Mouse (Mus musculus) frontal cortex, adult 2 months (tissue): Measurements from ENCODE around the gene Tsks. TPM values are rescaled to one million over a fixed set of nuclear protein-coding genes. Genes with fewer than 3 reads are reported as not detected.

Source experiments
- DNase-seq, 2 experiments: peaks; one replicate each; pipeline ENCODE4 v3.0.0; 2022; ENCODE audit warnings: low spot score in 1 of 2; ENCODE audit errors: extremely low spot score in 1 of 2
- polyA plus RNA-seq: library from polyadenylated mRNA; depleted of rRNA; stranded (reverse); fragments of >200 nt; gene quantifications from 2 replicates; pipeline ENCODE4 v1.2.3, GENCODE M21; 2012; rRNA removed

The Tsks gene
- polyA plus RNA-seq, 1 experiment = 1.4 TPM

DNA sequence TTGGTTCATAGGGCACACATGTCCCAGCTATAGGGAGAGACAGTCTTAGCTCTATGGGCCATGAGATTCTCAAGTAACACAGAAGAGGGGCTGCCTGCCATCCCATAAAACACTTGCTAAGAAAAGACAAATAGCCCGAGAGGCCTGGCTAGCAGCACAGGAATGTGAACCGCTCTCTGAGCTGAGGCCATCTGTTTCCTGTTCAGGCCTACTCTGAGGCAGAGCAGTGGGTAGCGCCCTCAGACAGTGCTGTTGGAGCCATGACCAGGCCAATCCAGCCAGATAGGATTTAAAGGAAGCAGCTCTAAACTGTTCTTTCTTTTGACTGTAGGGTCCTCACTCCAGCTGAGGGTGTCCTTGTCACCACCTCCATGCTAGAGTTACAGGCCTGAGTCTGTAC lies 61.5 kb downstream of the Tsks start:
- no peak for DNase-seq

DNA sequence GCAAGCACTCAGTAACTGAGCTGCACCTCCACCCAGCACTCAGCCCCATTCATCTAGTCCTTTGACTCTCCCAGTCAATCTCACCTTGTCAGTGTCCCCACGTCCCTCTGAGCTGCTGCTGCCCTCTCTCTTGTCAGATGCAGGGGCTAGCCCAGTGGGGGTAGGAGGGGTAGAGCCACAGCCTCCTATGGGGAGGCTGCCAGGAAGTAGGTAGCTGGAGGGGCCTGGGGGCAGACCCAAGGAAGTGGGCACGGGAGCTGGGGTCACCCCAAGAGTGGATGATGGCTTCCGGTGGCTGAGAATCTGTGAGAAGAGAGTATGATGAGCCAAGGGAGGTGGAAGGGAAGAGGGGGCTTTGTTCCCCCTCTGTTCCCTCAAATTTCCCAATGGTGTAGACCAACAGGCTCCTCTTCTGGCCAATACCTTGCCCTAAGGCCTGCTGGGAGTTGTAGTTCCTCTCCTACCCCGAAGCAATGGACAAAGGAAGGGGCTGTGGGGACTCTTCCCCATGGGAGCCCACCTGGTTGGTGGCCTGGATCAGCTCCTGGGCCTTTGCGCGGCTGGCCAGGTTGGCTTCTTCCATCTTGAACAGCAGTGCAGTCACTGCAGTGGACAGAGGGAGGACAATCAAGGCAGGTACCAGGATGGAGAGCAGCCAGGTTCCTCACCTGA lies 62.5 kb downstream of the Tsks start:
- no peak for DNase-seq

DNA sequence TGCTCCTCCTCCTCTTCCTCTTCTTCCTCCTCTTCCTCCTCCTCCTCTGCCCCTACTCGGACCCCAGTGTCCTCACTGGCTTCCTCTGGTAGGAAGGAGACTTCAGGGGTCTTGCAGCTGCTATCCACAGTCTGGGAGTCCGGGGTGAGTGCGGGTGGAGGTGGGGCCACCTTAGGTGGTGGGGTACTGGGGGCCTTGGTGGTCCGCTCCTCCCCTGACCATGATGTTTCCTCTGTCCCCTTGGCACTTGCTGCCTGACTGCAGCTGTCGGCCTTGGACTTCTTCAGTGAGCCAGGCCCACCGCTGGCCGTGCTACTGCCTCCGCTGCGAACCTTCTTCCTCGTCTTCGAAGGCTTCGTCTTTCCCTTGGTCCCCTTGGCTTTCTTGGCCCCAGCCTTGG lies 63.5 kb downstream of the Tsks start:
- no peak for DNase-seq

DNA sequence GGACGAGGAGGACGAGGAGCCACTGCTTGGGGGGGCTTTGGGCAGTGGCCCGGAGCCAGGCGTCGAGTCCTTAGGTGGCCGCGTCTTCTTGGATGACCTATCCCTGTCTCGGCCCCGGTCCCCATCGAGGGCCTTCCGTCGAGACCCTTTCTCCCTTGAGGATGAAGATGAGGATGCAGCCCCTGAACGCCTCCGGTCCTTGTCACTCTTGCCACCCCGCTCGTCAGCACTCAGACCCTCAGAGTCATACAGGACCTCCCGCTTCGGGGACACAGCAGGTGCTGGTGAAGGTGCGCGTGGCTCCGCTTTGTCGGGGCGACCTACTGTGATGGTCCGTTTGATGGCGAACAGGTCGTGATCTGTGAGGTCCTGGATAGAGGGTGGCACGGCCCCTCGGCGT lies 64.1 kb downstream of the Tsks start:
- no peak for DNase-seq

Other genes with a start within 250 kb of the Tsks start
- not detected in 2 replicates for gene Izumo2, start 234.5 kb upstream of the Tsks start, polyA plus RNA-seq
- gene Vrk3, start 194.8 kb upstream of the Tsks start, polyA plus RNA-seq = 33.9 and 38.2 TPM in 2 replicates
- 0.55 and 0.62 TPM in 2 replicates for gene Zfp473, start 192.2 kb upstream of the Tsks start, polyA plus RNA-seq
- 29.1 and 29.3 TPM in 2 replicates for gene Nup62, start 127.1 kb upstream of the Tsks start, polyA plus RNA-seq
- gene Il4i1, start 126.8 kb upstream of the Tsks start, polyA plus RNA-seq = 1.3 and 2.2 TPM in 2 replicates
- gene Atf5, start 126.5 kb upstream of the Tsks start, polyA plus RNA-seq = 24.2 and 35.6 TPM in 2 replicates
- gene Akt1s1, start 94.2 kb upstream of the Tsks start, polyA plus RNA-seq = 87.0 and 108 TPM in 2 replicates
- 84.3 and 106 TPM in 2 replicates for gene Tbc1d17, start 94.1 kb upstream of the Tsks start, polyA plus RNA-seq
- 42.3 and 44.9 TPM in 2 replicates for gene Pnkp, start 86.1 kb upstream of the Tsks start, polyA plus RNA-seq
- 408 and 469 TPM in 2 replicates for gene Ptov1, start 73.4 kb upstream of the Tsks start, polyA plus RNA-seq
- gene Med25, start 50.5 kb upstream of the Tsks start, polyA plus RNA-seq = 123 and 130 TPM in 2 replicates
- 30.4 and 32.4 TPM in 2 replicates for gene Fuz, start 47.1 kb upstream of the Tsks start, polyA plus RNA-seq
- gene Ap2a1, start 13.7 kb upstream of the Tsks start, polyA plus RNA-seq = 216 and 254 TPM in 2 replicates
- gene Cpt1c, start 31.6 kb downstream of the Tsks start, polyA plus RNA-seq = 151 TPM in 2 replicates
- 217 and 232 TPM in 2 replicates for gene Prmt1, start 43.4 kb downstream of the Tsks start, polyA plus RNA-seq
- 88.4 and 88.6 TPM in 2 replicates for gene Irf3, start 54.4 kb downstream of the Tsks start, polyA plus RNA-seq
- 5.4 and 5.9 TPM in 2 replicates for gene Bcl2l12, start 55.5 kb downstream of the Tsks start, polyA plus RNA-seq
- gene Scaf1, start 73.2 kb downstream of the Tsks start, polyA plus RNA-seq = 126 and 127 TPM in 2 replicates
- gene Rras, start 74.8 kb downstream of the Tsks start, polyA plus RNA-seq = 27.6 and 32.5 TPM in 2 replicates
- 20.5 and 22.4 TPM in 2 replicates for gene Prr12, start 109.7 kb downstream of the Tsks start, polyA plus RNA-seq
- 81.7 and 86.5 TPM in 2 replicates for gene Nosip, start 119.2 kb downstream of the Tsks start, polyA plus RNA-seq
- 15.5 and 15.6 TPM in 2 replicates for gene Prrg2, start 119.5 kb downstream of the Tsks start, polyA plus RNA-seq
- gene Rcn3, start 149.0 kb downstream of the Tsks start, polyA plus RNA-seq = 13.4 and 16.9 TPM in 2 replicates
- 34.0 and 34.2 TPM in 2 replicates for gene Fcgrt, start 160.6 kb downstream of the Tsks start, polyA plus RNA-seq
- 383 and 419 TPM in 2 replicates for gene Rps11, start 181.2 kb downstream of the Tsks start, polyA plus RNA-seq
- gene Rpl13a, start 185.6 kb downstream of the Tsks start, polyA plus RNA-seq = 1,438 and 1,804 TPM in 2 replicates
- 0.06 and 0.12 TPM in 2 replicates for gene Gm45713, start 193.0 kb downstream of the Tsks start, polyA plus RNA-seq
- 25.2 and 29.6 TPM in 2 replicates for gene Flt3l, start 193.2 kb downstream of the Tsks start, polyA plus RNA-seq
- gene Pih1d1, start 211.1 kb downstream of the Tsks start, polyA plus RNA-seq = 54.2 and 61.5 TPM in 2 replicates
- 10.1 and 10.8 TPM in 2 replicates for gene Aldh16a1, start 211.4 kb downstream of the Tsks start, polyA plus RNA-seq
- gene Slc17a7, start 220.7 kb downstream of the Tsks start, polyA plus RNA-seq = 858 and 911 TPM in 2 replicates
- gene Gfy, start 236.4 kb downstream of the Tsks start, polyA plus RNA-seq = 0.96 and 3.7 TPM in 2 replicates
- 0.90 and 1.4 TPM in 2 replicates for gene Pth2, start 237.8 kb downstream of the Tsks start, polyA plus RNA-seq